Mouse (Mus musculus): ENCODE measurements at regions not wholly inside any gene's neighbourhood (a gene's known extent, or its start where the extent isn't known, plus 50 kb on each side); places are given as distances from the start of the nearest gene placed in this dataset.

DNA sequence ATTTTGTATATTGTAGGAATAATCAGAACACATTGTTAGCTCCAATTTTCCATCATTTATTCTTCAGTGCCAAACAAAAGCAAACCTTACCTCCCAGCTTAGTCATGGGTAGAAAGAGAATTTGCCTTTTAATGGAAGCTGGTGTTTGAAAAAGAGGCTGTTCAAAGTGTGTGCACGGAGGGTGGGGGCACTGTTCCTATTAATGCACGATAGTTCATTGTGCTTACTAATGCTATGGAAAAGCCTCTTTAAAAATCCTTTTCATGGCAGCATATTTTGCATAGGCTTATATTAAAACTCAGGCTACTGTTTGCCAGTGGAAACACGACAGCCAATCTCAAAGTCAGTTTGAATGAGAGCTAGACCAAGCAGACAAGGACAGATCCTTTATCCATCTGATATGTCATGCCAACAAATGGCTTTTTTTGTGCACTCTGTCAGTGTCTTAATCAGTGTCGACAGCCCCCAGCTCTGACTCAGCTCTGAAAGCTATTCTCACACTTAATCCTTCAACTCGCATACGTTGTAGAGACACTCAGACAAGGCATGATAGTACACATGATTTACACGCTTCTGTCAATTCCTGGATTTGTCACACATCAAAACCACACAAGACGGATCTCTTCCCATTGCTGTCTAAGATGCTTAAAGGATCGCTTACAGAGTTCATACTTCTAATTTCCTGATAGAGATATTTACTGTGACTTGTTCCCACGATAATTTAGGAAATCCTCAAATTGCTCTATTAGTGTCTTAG, 280.8 kb upstream of the Galnt5 start:
- ATAC-seq (replicated peaks; ENCODE audit: low FRiP score) = no peak
- Histone ChIP-seq H3K9me3 (replicated peaks) (no peaks in the 10 kb centered on the region), H3K4me2 (no peak overlapping the region), H3K27me3 (no peaks in the 10 kb centered on the region), H3K27ac (no peak overlapping the region), H3K36me3 (no peaks in the 10 kb centered on the region), H3K4me1 (no peaks in the 10 kb centered on the region), H3K9ac (no peak overlapping the region), H3K4me3 (replicated peaks) (no peak overlapping the region)
- WGBS = 81% methylated on average over 10 of the region's 10 CpGs
